Mouse (Mus musculus): ENCODE measurements around the gene Gk5. TPM values are rescaled to one million over a fixed set of nuclear protein-coding genes. Genes with fewer than 3 reads are reported as not detected.

Gk5 gene
- total RNA-seq, 1 experiment = 12.7 TPM

DNA sequence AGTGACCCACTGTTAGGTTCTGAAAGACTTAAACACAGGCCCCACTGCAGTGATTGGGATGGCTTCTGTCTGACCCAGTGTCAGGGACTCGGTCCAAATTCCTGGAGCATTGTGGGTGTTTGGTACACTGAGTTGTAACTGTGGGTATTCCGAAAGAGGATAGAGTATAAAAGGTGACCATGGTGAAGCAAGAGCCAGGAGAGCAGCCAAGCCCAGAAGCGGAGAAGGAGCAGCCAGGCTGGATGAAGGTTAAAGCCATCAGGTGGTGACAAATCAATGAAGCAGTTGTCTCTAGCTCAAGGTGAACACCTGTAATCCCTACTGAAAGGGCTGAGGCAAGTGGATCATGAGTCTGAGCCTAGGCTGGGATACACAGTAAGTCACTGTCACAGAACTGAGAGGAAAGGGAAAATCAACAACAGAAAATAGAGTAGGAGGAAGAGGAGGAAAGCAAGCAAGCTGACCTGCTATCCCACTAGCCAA, 6.2 kb upstream of the Gk5 start:
- Histone ChIP-seq H3K9me3 (ENCODE audit: control insufficient read depth, insufficient read depth, low read depth, low read length) (no peaks in the 10 kb centered on the region), H3K9ac (ENCODE audit: insufficient read depth, low read depth, low read length, poor library complexity, severe bottlenecking) (no peak overlapping the region), H3K4me3 (ENCODE audit: insufficient read depth in 1 of 2, low read depth in 1 of 2, low read length in 2 of 2, poor library complexity in 1 of 2, severe bottlenecking in 1 of 2) (no peak overlapping the region), H3K36me3 (ENCODE audit: control insufficient read depth, insufficient read depth, low read length, poor library complexity, severe bottlenecking) (no peaks in the 10 kb centered on the region), H3K27ac (ENCODE audit: insufficient read depth, low read depth, low read length, poor library complexity, severe bottlenecking) (no peak overlapping the region), H3K4me1 (ENCODE audit: control insufficient read depth in 2 of 2, insufficient read depth in 2 of 2, low read length in 2 of 2, poor library complexity in 1 of 2) (peaks cover 0 to 1% of the 10 kb centered on the region in 2 experiments; a peak in 1 of 4 replicates)
- no peak for DNase-seq (ENCODE audit: low read depth, low spot score)
- TF ChIP-seq CHD2 (IDR thresholded peaks at IDR 0.05; ENCODE audit: low read depth, low read length) (no peak), ZC3H11A (IDR thresholded peaks at IDR 0.05; ENCODE audit: borderline replicate concordance, low read depth, low read length) (no peak), HCFC1 (IDR thresholded peaks at IDR 0.05; ENCODE audit: borderline replicate concordance, insufficient read depth, low read length) (no peak), MAFK (IDR thresholded peaks at IDR 0.05; ENCODE audit: insufficient read depth, low read depth, low read length) (no peak), ZNF384 (IDR thresholded peaks at IDR 0.05; ENCODE audit: low read depth, low read length) (no peak)
- in situ Hi-C loops (cut with MboI; ENCODE audit: low sequenced_read_pairs in 2 of 2, unreplicated experiment in 2 of 2) = no loop called here

DNA sequence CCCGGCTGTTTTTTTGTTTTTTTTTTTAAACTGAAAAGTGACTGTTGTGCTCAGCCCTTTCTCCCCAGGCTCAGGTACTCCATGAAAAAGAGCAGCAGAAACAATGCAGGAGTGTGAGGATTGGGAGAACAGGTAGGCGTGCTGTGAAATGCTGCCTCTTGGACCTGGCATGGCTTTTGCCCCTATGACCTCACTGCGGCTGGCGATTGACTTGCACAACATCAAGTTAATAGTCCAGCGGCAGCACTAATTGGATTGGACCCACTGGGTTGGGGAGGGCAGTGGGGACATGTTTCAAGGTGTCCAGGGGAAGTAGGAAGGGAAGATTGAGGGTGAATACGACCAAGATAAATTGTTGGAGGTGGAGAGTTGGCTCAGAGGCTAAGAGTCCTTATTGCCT, 2.4 kb upstream of the Gk5 start:
- H3K27ac ChIP-seq (ENCODE audit: insufficient read depth, low read depth, low read length, poor library complexity, severe bottlenecking) = no peak overlapping the region
- TF ChIP-seq HCFC1 (IDR thresholded peaks at IDR 0.05; ENCODE audit: borderline replicate concordance, insufficient read depth, low read length) = no peak
- no peak for TF ChIP-seq CHD2 (IDR thresholded peaks at IDR 0.05; ENCODE audit: low read depth, low read length)
- no peak for TF ChIP-seq ZNF384 (IDR thresholded peaks at IDR 0.05; ENCODE audit: low read depth, low read length)
- TF ChIP-seq ZC3H11A (IDR thresholded peaks at IDR 0.05; ENCODE audit: borderline replicate concordance, low read depth, low read length) = no peak
- TF ChIP-seq MAFK (IDR thresholded peaks at IDR 0.05; ENCODE audit: insufficient read depth, low read depth, low read length) = no peak
- DNase-seq (ENCODE audit: low read depth, low spot score) = no peak
- no peak overlapping the region for H3K4me3 ChIP-seq (ENCODE audit: insufficient read depth in 1 of 2, low read depth in 1 of 2, low read length in 2 of 2, poor library complexity in 1 of 2, severe bottlenecking in 1 of 2)
- H3K4me1 ChIP-seq (ENCODE audit: control insufficient read depth in 2 of 2, insufficient read depth in 2 of 2, low read length in 2 of 2, poor library complexity in 1 of 2) = peaks cover 0 to 7% of the 10 kb centered on the region in 2 experiments; a peak in 2 of 4 replicates
- H3K36me3 ChIP-seq (ENCODE audit: control insufficient read depth, insufficient read depth, low read length, poor library complexity, severe bottlenecking) = no peaks in the 10 kb centered on the region
- in situ Hi-C loops (cut with MboI; ENCODE audit: low sequenced_read_pairs in 2 of 2, unreplicated experiment in 2 of 2) = no loop called here
- no peak overlapping the region for H3K9ac ChIP-seq (ENCODE audit: insufficient read depth, low read depth, low read length, poor library complexity, severe bottlenecking)
- no peaks in the 10 kb centered on the region for H3K9me3 ChIP-seq (ENCODE audit: control insufficient read depth, insufficient read depth, low read depth, low read length)

DNA sequence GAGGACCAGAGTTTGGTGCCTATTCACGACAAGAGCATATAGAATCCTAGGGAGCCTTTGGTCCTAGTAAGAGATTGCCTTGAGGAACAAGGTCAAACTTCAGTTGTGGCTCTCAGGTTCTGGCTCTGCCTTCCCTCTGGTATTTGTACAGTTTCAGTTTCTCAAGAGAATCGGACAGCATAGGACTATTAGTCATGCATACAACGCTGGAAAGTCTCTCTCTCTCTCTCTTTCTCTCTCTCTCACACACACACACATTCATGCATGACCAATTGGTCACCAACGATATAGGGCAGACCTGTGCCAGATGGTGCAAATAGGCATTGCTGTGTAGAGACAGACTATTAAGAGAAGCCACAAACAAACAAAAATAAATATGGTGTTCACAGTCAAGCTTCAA, 946 bp upstream of the Gk5 start:
- in situ Hi-C loops (cut with MboI; ENCODE audit: low sequenced_read_pairs in 2 of 2, unreplicated experiment in 2 of 2) = no loop called here
- no peaks in the 10 kb centered on the region for H3K36me3 ChIP-seq (ENCODE audit: control insufficient read depth, insufficient read depth, low read length, poor library complexity, severe bottlenecking)
- H3K4me1 ChIP-seq (ENCODE audit: control insufficient read depth in 2 of 2, insufficient read depth in 2 of 2, low read length in 2 of 2, poor library complexity in 1 of 2) = peaks cover 0 to 11% of the 10 kb centered on the region in 2 experiments; a peak in 2 of 4 replicates
- peak overlapping the region; percentile 28; the same call in 1 of the 2 replicates for H3K9ac ChIP-seq (ENCODE audit: insufficient read depth, low read depth, low read length, poor library complexity, severe bottlenecking)
- no peak overlapping the region for H3K27ac ChIP-seq (ENCODE audit: insufficient read depth, low read depth, low read length, poor library complexity, severe bottlenecking)
- peak overlapping the region; percentile 68 to 85 for H3K4me3 ChIP-seq (ENCODE audit: insufficient read depth in 1 of 2, low read depth in 1 of 2, low read length in 2 of 2, poor library complexity in 1 of 2, severe bottlenecking in 1 of 2)
- DNase-seq (ENCODE audit: low read depth, low spot score) = no peak
- TF ChIP-seq CHD2 (IDR thresholded peaks at IDR 0.05; ENCODE audit: low read depth, low read length) (no peak), ZNF384 (IDR thresholded peaks at IDR 0.05; ENCODE audit: low read depth, low read length) (no peak), MAFK (IDR thresholded peaks at IDR 0.05; ENCODE audit: insufficient read depth, low read depth, low read length) (no peak), HCFC1 (IDR thresholded peaks at IDR 0.05; ENCODE audit: borderline replicate concordance, insufficient read depth, low read length) (no peak), ZC3H11A (IDR thresholded peaks at IDR 0.05; ENCODE audit: borderline replicate concordance, low read depth, low read length) (no peak)
- H3K9me3 ChIP-seq (ENCODE audit: control insufficient read depth, insufficient read depth, low read depth, low read length) = no peaks in the 10 kb centered on the region

DNA sequence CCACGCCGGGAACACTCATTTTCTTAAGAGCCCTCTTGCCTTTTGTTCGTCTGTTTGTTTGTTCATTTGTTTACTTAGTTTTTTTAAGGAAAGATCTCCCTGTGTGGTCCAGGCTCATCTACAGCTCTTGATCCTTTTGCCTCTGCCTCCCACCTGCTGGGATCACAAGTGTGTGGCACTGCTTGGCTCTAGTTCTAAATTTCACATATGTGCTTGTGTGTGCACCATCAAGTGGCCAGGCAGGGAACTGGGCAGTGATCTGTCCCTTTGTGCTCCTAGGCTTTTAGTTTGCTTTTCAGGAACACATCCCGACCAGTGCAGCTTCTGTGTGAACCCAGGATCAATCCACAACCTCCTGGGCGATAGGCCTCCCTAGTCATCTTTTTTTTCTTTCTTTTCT, 8.8 kb downstream of the Gk5 start:
- no peak overlapping the region for H3K4me3 ChIP-seq (ENCODE audit: insufficient read depth in 1 of 2, low read depth in 1 of 2, low read length in 2 of 2, poor library complexity in 1 of 2, severe bottlenecking in 1 of 2)
- DNase-seq (ENCODE audit: low read depth, low spot score) = no peak
- H3K9me3 ChIP-seq (ENCODE audit: control insufficient read depth, insufficient read depth, low read depth, low read length) = no peaks in the 10 kb centered on the region
- peaks cover 0 to 4% of the 10 kb centered on the region in 2 experiments; a peak in 1 of 4 replicates for H3K4me1 ChIP-seq (ENCODE audit: control insufficient read depth in 2 of 2, insufficient read depth in 2 of 2, low read length in 2 of 2, poor library complexity in 1 of 2)
- H3K27ac ChIP-seq (ENCODE audit: insufficient read depth, low read depth, low read length, poor library complexity, severe bottlenecking) = no peak overlapping the region
- no peaks in the 10 kb centered on the region for H3K36me3 ChIP-seq (ENCODE audit: control insufficient read depth, insufficient read depth, low read length, poor library complexity, severe bottlenecking)
- in situ Hi-C loops (cut with MboI; ENCODE audit: low sequenced_read_pairs in 2 of 2, unreplicated experiment in 2 of 2) = no loop called here
- no peak for TF ChIP-seq HCFC1 (IDR thresholded peaks at IDR 0.05; ENCODE audit: borderline replicate concordance, insufficient read depth, low read length)
- TF ChIP-seq ZNF384 (IDR thresholded peaks at IDR 0.05; ENCODE audit: low read depth, low read length) = no peak
- TF ChIP-seq CHD2 (IDR thresholded peaks at IDR 0.05; ENCODE audit: low read depth, low read length) = no peak
- no peak for TF ChIP-seq MAFK (IDR thresholded peaks at IDR 0.05; ENCODE audit: insufficient read depth, low read depth, low read length)
- no peak for TF ChIP-seq ZC3H11A (IDR thresholded peaks at IDR 0.05; ENCODE audit: borderline replicate concordance, low read depth, low read length)
- no peak overlapping the region for H3K9ac ChIP-seq (ENCODE audit: insufficient read depth, low read depth, low read length, poor library complexity, severe bottlenecking)

All from ES-E14 (cell line).